Mouse (Mus musculus): ENCODE data around the gene Ceacam20. TPM values are rescaled to one million over a fixed set of nuclear protein-coding genes. Genes with fewer than 3 reads are reported as not detected.
"Not testable (repeated sequence)": the region's sequence is repeated elsewhere in the genome, so short reads cannot be mapped to it uniquely, and the experiment has no call there.

The Ceacam20 gene
- polyA plus RNA-seq, 1 experiment from 2014 or later = not detected

- Histone ChIP-seq H3K4me2 (replicated peaks) (no peak within 1 kb of the TSS), H3K9ac (no peak within 1 kb of the TSS), H3K9me3 (no peaks in the 10 kb centered on the region), H3K27ac (no peak within 1 kb of the TSS), H3K27me3 (no peaks in the 10 kb centered on the region), H3K36me3 (no peaks in the 10 kb centered on the region), H3K4me3 (no peak within 1 kb of the TSS), H3K4me1 (0 out of 2 replicates have a peak, but pooled peaks cover 4% of the 10 kb centered on the region)
- ATAC-seq (ENCODE audit: insufficient number of reproducible peaks, insufficient read depth, low FRiP score, low TSS enrichment) = no peak
- WGBS = 50% methylated on average over 9 of the region's 9 CpGs
Observed at GRCm38 (mm10) chr7:19950589-19950988, 14.6 kb upstream of the Ceacam20 start, which contains the start of gene Igsf23. Igsf23 (minus strand) TSS chr7:19950756.

DNA sequence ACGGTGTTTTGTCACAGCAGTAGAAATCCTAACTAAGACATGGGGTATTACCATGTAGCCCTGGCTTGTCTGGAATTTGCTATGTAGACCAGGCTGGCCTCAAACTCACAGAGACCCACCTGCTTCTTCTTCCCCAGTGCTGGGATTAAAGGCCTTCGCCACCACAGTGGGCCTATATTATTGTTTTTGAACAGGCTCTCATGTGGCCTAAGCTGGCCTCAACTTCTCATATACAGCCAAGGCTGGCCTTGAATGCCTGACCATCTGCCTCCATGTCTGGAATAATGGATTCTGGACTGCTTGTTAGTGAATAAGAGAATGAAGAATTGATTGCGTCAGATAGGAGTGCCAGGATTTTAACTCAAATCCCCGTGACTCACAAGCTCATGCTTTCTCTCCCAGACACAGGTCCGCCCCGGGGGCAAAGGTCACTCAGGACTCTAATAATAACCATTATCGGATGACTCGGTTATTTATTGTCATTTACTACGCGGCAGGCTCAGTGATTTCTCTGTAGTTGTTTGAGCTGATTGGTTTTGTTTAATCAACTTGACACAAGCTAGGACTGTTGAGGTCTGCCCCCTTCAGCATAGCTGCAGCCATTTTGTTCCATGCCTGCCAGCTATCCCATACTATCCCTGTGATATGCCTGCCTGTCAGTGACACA, 12.8 kb upstream of the Ceacam20 start:
- no peak for ATAC-seq (ENCODE audit: insufficient number of reproducible peaks, insufficient read depth, low FRiP score, low TSS enrichment)
- WGBS = 53% methylated on average over 10 of the region's 10 CpGs

GRCm38 (mm10) chr7:19953054-19953453, 12.2 kb upstream of the Ceacam20 start:
- no peak overlapping the region for H3K4me3 ChIP-seq
- H3K27me3 ChIP-seq = no peaks in the 10 kb centered on the region
- H3K9me3 ChIP-seq = no peaks in the 10 kb centered on the region
- H3K4me2 ChIP-seq (replicated peaks) = no peak overlapping the region
- H3K4me1 ChIP-seq = 0 out of 2 replicates have a peak, but pooled peaks cover 4% of the 10 kb centered on the region
- no peaks in the 10 kb centered on the region for H3K36me3 ChIP-seq
- no peak for ATAC-seq (ENCODE audit: insufficient number of reproducible peaks, insufficient read depth, low FRiP score, low TSS enrichment)
- H3K27ac ChIP-seq = no peak overlapping the region
- H3K9ac ChIP-seq = no peak overlapping the region
- WGBS = 39% methylated on average over 9 of the region's 9 CpGs

More for the DNA sequence above, 12.8 kb upstream of the Ceacam20 start:
- Histone ChIP-seq H3K27ac (no peak overlapping the region), H3K4me2 (replicated peaks) (no peak overlapping the region), H3K36me3 (no peaks in the 10 kb centered on the region), H3K9ac (no peak overlapping the region), H3K27me3 (no peaks in the 10 kb centered on the region), H3K9me3 (no peaks in the 10 kb centered on the region), H3K4me1 (0 out of 2 replicates have a peak, but pooled peaks cover 4% of the 10 kb centered on the region), H3K4me3 (no peak overlapping the region)

DNA sequence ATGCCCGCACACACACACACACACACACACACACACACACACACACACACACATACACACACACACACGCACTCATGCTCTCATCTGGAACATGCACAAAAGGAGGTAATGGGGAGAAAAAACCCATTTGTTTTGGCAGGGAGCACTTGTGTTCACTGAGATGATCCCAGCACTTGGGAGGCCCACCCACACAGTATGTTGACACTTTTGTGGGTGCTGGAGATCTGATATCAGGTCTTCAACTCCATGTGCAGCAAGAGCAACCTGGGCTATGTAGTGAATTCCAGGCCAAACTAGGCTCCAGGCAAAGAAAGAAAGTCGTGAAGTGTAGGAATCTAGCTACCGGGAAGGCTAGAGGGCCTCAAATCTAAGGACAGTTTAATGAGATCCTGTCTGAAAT, 9.4 kb upstream of the Ceacam20 start:
- no peak for ATAC-seq (ENCODE audit: insufficient number of reproducible peaks, insufficient read depth, low FRiP score, low TSS enrichment)
- Histone ChIP-seq H3K9me3 (no peaks in the 10 kb centered on the region), H3K36me3 (no peaks in the 10 kb centered on the region), H3K9ac (no peak overlapping the region), H3K4me3 (no peak overlapping the region), H3K4me2 (replicated peaks) (no peak overlapping the region), H3K27ac (no peak overlapping the region), H3K4me1 (no peaks in the 10 kb centered on the region), H3K27me3 (no peaks in the 10 kb centered on the region)
- WGBS = 73% methylated on average over 4 of the region's 4 CpGs

GRCm38 (mm10) chr7:19956341-19956781, 8.9 kb upstream of the Ceacam20 start:
- Histone ChIP-seq H3K27me3 (no peaks in the 10 kb centered on the region), H3K4me3 (no peak overlapping the region), H3K9me3 (no peaks in the 10 kb centered on the region), H3K4me1 (no peaks in the 10 kb centered on the region), H3K36me3 (no peaks in the 10 kb centered on the region), H3K4me2 (replicated peaks) (no peak overlapping the region), H3K9ac (no peak overlapping the region), H3K27ac (no peak overlapping the region)
- 1% methylated on average over 7 of the region's 7 CpGs for WGBS
- no peak for ATAC-seq (ENCODE audit: insufficient number of reproducible peaks, insufficient read depth, low FRiP score, low TSS enrichment)

GRCm38 (mm10) chr7:19962423-19962822, 2.8 kb upstream of the Ceacam20 start:
- Histone ChIP-seq H3K27me3 (no peaks in the 10 kb centered on the region), H3K4me2 (replicated peaks) (no peak overlapping the region), H3K9me3 (no peaks in the 10 kb centered on the region), H3K36me3 (no peaks in the 10 kb centered on the region), H3K27ac (no peak overlapping the region), H3K4me3 (no peak overlapping the region), H3K4me1 (no peaks in the 10 kb centered on the region), H3K9ac (no peak overlapping the region)
- ATAC-seq (ENCODE audit: insufficient number of reproducible peaks, insufficient read depth, low FRiP score, low TSS enrichment) = no peak
- WGBS = 52% methylated on average over 1 of the region's 1 CpGs

DNA sequence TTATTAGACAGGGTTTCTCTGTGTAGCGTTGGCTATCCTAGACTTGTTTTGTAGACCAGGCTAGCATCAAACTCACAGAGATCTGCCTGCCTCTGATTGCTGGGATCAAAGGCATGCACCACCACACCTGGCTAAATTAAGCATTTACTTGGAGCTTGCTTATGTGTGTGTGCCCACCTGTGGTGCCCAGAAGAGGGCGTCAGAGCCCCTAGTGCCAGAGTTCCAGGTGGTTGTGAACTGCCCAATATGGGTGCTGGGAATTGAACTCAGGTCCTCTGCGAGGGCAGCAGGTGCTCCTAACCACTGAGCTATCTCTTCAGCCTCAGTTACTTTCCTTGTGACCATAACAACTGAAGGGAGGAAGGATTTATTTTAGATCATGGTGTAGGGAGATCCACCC, 3.9 kb downstream of the Ceacam20 start:
- whole genome bisulfite sequencing = 72% methylated on average over 3 of the region's 3 CpGs
- Histone ChIP-seq H3K4me1 (no peaks in the 10 kb centered on the region), H3K27ac (no peak overlapping the region), H3K4me2 (replicated peaks) (no peak overlapping the region), H3K4me3 (no peak overlapping the region), H3K9ac (no peak overlapping the region), H3K36me3 (no peaks in the 10 kb centered on the region), H3K27me3 (no peaks in the 10 kb centered on the region), H3K9me3 (peaks cover 18% of the 10 kb centered on the region)
- ATAC-seq (ENCODE audit: insufficient number of reproducible peaks, insufficient read depth, low FRiP score, low TSS enrichment) = no peak

- 93% methylated on average over 4 of the region's 4 CpGs for WGBS
- Histone ChIP-seq H3K4me2 (replicated peaks) (no peak overlapping the region), H3K4me3 (no peak overlapping the region), H3K9ac (no peak overlapping the region), H3K27me3 (no peaks in the 10 kb centered on the region), H3K4me1 (no peaks in the 10 kb centered on the region), H3K36me3 (no peaks in the 10 kb centered on the region), H3K27ac (no peak overlapping the region), H3K9me3 (peaks cover 18% of the 10 kb centered on the region)
- ATAC-seq (ENCODE audit: insufficient number of reproducible peaks, insufficient read depth, low FRiP score, low TSS enrichment) = no peak
Observed at GRCm38 (mm10) chr7:19969541-19970090, 4.4 kb downstream of the Ceacam20 start.

DNA sequence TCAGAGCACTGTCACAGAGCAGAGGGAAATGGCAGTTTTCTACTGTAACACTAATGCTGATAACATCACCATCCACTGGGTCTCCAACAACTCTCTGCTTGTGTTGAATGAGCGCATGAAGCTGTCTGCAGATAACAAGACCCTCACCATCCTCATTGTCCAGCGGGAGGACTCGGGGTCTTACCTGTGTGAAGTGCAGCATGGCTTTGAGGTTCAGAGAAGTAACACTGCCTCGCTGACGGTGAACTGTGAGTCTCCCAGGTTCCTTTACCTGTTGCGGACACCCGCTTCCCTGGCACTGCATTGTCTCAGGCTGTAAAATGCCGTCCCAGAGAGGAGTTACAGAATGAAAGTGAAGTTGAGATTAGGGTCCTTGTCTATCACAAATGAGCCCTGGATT, 5.0 kb downstream of the Ceacam20 start:
- 91% methylated on average over 8 of the region's 8 CpGs for WGBS
- no peak overlapping the region for H3K27ac ChIP-seq
- no peak overlapping the region for H3K4me3 ChIP-seq
- H3K9ac ChIP-seq = no peak overlapping the region
- no peaks in the 10 kb centered on the region for H3K27me3 ChIP-seq
- H3K36me3 ChIP-seq = no peaks in the 10 kb centered on the region
- no peak for ATAC-seq (ENCODE audit: insufficient number of reproducible peaks, insufficient read depth, low FRiP score, low TSS enrichment)
- peaks cover 18% of the 10 kb centered on the region for H3K9me3 ChIP-seq
- no peaks in the 10 kb centered on the region for H3K4me1 ChIP-seq
- H3K4me2 ChIP-seq (replicated peaks) = no peak overlapping the region

DNA sequence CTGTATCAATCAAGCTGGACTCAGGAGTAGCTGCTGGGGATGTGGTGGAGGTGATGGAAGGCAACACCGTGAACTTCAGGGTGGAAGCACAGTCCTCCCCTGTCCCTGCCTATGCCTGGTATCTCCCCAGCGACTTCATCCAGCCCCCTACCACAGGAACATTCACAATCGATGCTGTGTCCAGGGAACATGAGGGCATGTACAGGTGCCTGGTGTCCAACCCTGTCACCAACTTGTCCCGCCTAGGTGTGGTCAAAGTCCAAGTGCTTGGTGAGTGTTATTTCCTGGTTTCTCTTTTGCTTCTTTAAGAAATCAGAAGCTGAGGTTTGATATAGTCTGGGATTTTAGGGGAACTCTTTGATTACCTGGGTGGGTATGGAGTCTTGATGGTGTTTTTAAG, 6.3 kb downstream of the Ceacam20 start:
- WGBS = 95% methylated on average over 4 of the region's 4 CpGs
- no peak overlapping the region for H3K27ac ChIP-seq
- no peak overlapping the region for H3K4me2 ChIP-seq (replicated peaks)
- H3K27me3 ChIP-seq = no peaks in the 10 kb centered on the region
- H3K4me3 ChIP-seq = no peak overlapping the region
- peaks cover 18% of the 10 kb centered on the region for H3K9me3 ChIP-seq
- H3K36me3 ChIP-seq = no peaks in the 10 kb centered on the region
- ATAC-seq (ENCODE audit: insufficient number of reproducible peaks, insufficient read depth, low FRiP score, low TSS enrichment) = no peak
- no peaks in the 10 kb centered on the region for H3K4me1 ChIP-seq
- no peak overlapping the region for H3K9ac ChIP-seq

DNA sequence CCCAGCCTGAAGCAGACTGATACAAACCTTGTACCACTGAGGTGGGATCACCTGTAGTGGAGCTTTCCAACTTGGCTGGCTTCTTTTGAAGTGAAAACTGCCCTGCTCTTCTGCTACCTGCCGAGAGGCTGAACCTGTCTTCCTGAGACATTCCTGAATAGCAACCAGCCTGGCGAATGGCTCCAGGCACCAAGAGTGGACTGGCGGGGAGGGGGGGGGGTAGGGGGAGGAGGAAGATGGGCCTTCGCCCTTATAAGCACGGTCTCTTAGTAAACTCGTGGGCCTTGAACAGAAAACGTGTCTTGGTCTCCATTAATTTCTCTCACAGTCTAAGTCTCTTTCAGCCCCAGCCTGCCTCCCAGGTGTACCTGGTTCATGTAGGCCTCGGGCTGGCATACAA, 26.0 kb downstream of the Ceacam20 start, which contains the start of gene Nlrp9b:
Gene Nlrp9b, plus strand, starts transcription at position 301 of the 400 bp plus-strand sequence.
- H3K4me1 ChIP-seq; H3K27me3 ChIP-seq; H3K36me3 ChIP-seq; H3K4me3 ChIP-seq; ATAC-seq (ENCODE audit: insufficient number of reproducible peaks, insufficient read depth, low FRiP score, low TSS enrichment); H3K9me3 ChIP-seq; H3K27ac ChIP-seq; H3K4me2 ChIP-seq (replicated peaks); H3K9ac ChIP-seq: not testable (repeated sequence)
- WGBS = 63% methylated on average over 8 of the region's 8 CpGs

- not testable (repeated sequence) for H3K4me3 ChIP-seq; H3K4me2 ChIP-seq (replicated peaks)
- WGBS = 67% methylated on average over 3 of the region's 3 CpGs
Observed at GRCm38 (mm10) chr7:19996721-19997120, 31.5 kb downstream of the Ceacam20 start.

More at GRCm38 (mm10) chr7:19996721-19997120, 31.5 kb downstream of the Ceacam20 start:
- H3K9ac ChIP-seq; H3K4me1 ChIP-seq; H3K27me3 ChIP-seq; ATAC-seq (ENCODE audit: insufficient number of reproducible peaks, insufficient read depth, low FRiP score, low TSS enrichment); H3K27ac ChIP-seq; H3K9me3 ChIP-seq; H3K36me3 ChIP-seq: not testable (repeated sequence)

Measured in embryonic facial prominence, embryonic 12.5 days (tissue).